Mouse (Mus musculus) layer of hippocampus, adult 18-20 months (tissue): ENCODE results near the gene Nr2c2ap. TPM values are rescaled to one million over a fixed set of nuclear protein-coding genes. Genes with fewer than 3 reads are reported as not detected.
A peak's percentile ranks its signal among the peaks of the same experiment; 100 is the strongest.

Source experiments
- DNase-seq, 2 experiments: peaks; one replicate each; pipeline ENCODE4 v3.0.0; 2022; ENCODE audit warnings: low spot score in 2 of 2
- long read RNA-seq: library from polyadenylated mRNA; stranded (forward); transcript quantifications from one replicate; pipeline ENCODE4 v2.0.0, GENCODE M21; 2021
- total RNA-seq, 2 experiments: library from RNA; stranded (reverse); gene quantifications; 2 replicates each; pipeline ENCODE4 v1.2.3; 2021

The Nr2c2ap gene
- 10 to 100 TPM; 28.1 to 30.1 TPM for total RNA-seq
- long read RNA-seq, transcript Nr2c2ap-202 (4 exons, 1,078 nt): major isoform, 6 of 14 reads
- long read RNA-seq, partial matches to known transcripts: 0 of 14 reads
- long read RNA-seq, other reads (novel, unspliced or antisense): 7 of 14 reads

GRCm38 (mm10) chr8:70131166-70131883 is at the start of gene Nr2c2ap:
Gene Nr2c2ap, plus strand, starts transcription at chr8:70131333.
- peak; percentile 62 to 86 for DNase-seq

- DNase-seq: no peak
These were observed 49.2 kb upstream of the Nr2c2ap start for GRCm38 (mm10) chr8:70081976-70082375.

- peak in 1 of 2 experiments; percentile 63 for DNase-seq
These were observed 47.8 kb upstream of the Nr2c2ap start, which contains the start of gene Hapln4 for GRCm38 (mm10) chr8:70083285-70083684. Gene Hapln4, plus strand, starts transcription at chr8:70083457.

GRCm38 (mm10) chr8:70084191-70085065 is 46.7 kb upstream of the Nr2c2ap start:
- no peak for DNase-seq

- DNase-seq: no peak
These were observed 45.0 kb upstream of the Nr2c2ap start for GRCm38 (mm10) chr8:70086151-70086550.

- no peak for DNase-seq
These were observed 43.9 kb upstream of the Nr2c2ap start for GRCm38 (mm10) chr8:70087237-70087636.

GRCm38 (mm10) chr8:70087836-70088650 is 43.1 kb upstream of the Nr2c2ap start:
- DNase-seq: peak; percentile 60 to 74

GRCm38 (mm10) chr8:70089296-70089960 is 41.7 kb upstream of the Nr2c2ap start:
- DNase-seq: no peak

- no peak for DNase-seq
These were observed 38.3 kb upstream of the Nr2c2ap start for GRCm38 (mm10) chr8:70092786-70093185.

GRCm38 (mm10) chr8:70099276-70099675 is 31.9 kb upstream of the Nr2c2ap start:
- peak in 1 of 2 experiments; percentile 66 for DNase-seq

- no peak for DNase-seq
These were observed 30.9 kb upstream of the Nr2c2ap start for GRCm38 (mm10) chr8:70100241-70100640.

- peak in 1 of 2 experiments; percentile 64 for DNase-seq
These were observed 26.6 kb upstream of the Nr2c2ap start for GRCm38 (mm10) chr8:70104506-70104905.

GRCm38 (mm10) chr8:70104922-70105321 is 26.2 kb upstream of the Nr2c2ap start:
- DNase-seq: no peak

- DNase-seq: no peak
These were observed 20.7 kb upstream of the Nr2c2ap start for GRCm38 (mm10) chr8:70110451-70110850.

GRCm38 (mm10) chr8:70111192-70111795 is 19.8 kb upstream of the Nr2c2ap start:
- DNase-seq: no peak

- no peak for DNase-seq
These were observed 18.6 kb upstream of the Nr2c2ap start for GRCm38 (mm10) chr8:70112401-70113016.

GRCm38 (mm10) chr8:70114488-70114887 is 16.6 kb upstream of the Nr2c2ap start:
- DNase-seq: no peak

- no peak for DNase-seq
These were observed 16.2 kb upstream of the Nr2c2ap start for GRCm38 (mm10) chr8:70114892-70115291.

- no peak for DNase-seq
These were observed 13.5 kb upstream of the Nr2c2ap start for GRCm38 (mm10) chr8:70117611-70118010.
